Mouse (Mus musculus) limb, embryonic 13.5 days (tissue): ENCODE data around the gene L2hgdh. TPM values are rescaled to one million over a fixed set of nuclear protein-coding genes. Genes with fewer than 3 reads are reported as not detected.

Experiments
- ATAC-seq: fragments of 200-750 bp; cut with Nextera tagmentation; 2 replicates; pipeline ENCODE4 v1.8.0; 2017; ENCODE audit warnings: low read depth, moderate number of reproducible peaks, moderate TSS enrichment; ENCODE audit not compliant: low FRiP score
- H3K27ac ChIP-seq: fragments of 300-500 bp; sonication (generic); 2 replicates; pipeline ENCODE4 v1.5.1; 2015; ENCODE audit warnings: inconsistent platforms, mild to moderate bottlenecking, moderate library complexity
- H3K27me3 ChIP-seq: fragments of 300-500 bp; sonication (generic); 2 replicates; pipeline ENCODE4 v1.6.1; 2015; ENCODE audit warnings: mild to moderate bottlenecking, inconsistent platforms
- H3K36me3 ChIP-seq: fragments of 300-500 bp; sonication (generic); 2 replicates; pipeline ENCODE4 v1.6.1; 2015; ENCODE audit warnings: inconsistent platforms, mild to moderate bottlenecking, moderate library complexity
- H3K4me1 ChIP-seq: fragments of 300-500 bp; sonication (generic); 2 replicates; pipeline ENCODE4 v1.6.1; 2015; ENCODE audit warnings: inconsistent platforms
- H3K4me2 ChIP-seq: fragments of 300-500 bp; sonication (generic); replicated peaks from 2 replicates; pipeline ENCODE4 v1.6.1; 2015; ENCODE audit warnings: inconsistent platforms, mild to moderate bottlenecking, moderate library complexity
- H3K4me3 ChIP-seq: fragments of 300-500 bp; sonication (generic); 2 replicates; pipeline ENCODE4 v1.5.1; 2015; ENCODE audit warnings: moderate library complexity, mild to moderate bottlenecking, inconsistent platforms
- H3K9ac ChIP-seq: fragments of 300-500 bp; sonication (generic); 2 replicates; pipeline ENCODE4 v1.6.1; 2015; ENCODE audit warnings: mild to moderate bottlenecking, inconsistent platforms
- H3K9me3 ChIP-seq: fragments of 300-500 bp; sonication (generic); 2 replicates; pipeline ENCODE4 v1.6.1; 2016; ENCODE audit warnings: inconsistent platforms
- WGBS: fragments of 180-500 bp; shearing (Covaris S2); methylation state at CpG from one replicate; pipeline ENCODE4 v1.1.7; 2015; 5-methylcytosine and 5-hydroxymethylcytosine counted together
- polyA plus RNA-seq: library from polyadenylated mRNA; unstranded; fragments of >200 nt; fragmentation: Nextera tagmentation; extraction: Ambion mirVana; gene quantifications from 2 replicates; pipeline ENCODE4 v1.2.1, GENCODE M21; 2015

Gene L2hgdh
- polyA plus RNA-seq, result 17.8 and 20.1 TPM in 2 replicates

- under 1% methylated on average over 60 of the region's 60 CpGs for WGBS
- H3K9me3 ChIP-seq, result peaks cover 3% of the 10 kb centered on the region
- H3K9ac ChIP-seq, result peak within 1 kb of the TSS; percentile 79
- peak within 1 kb of the TSS; percentile 87 for H3K4me2 ChIP-seq
- H3K27me3 ChIP-seq, result no peaks in the 10 kb centered on the region
- H3K4me3 ChIP-seq, result peak within 1 kb of the TSS; percentile 78
- H3K27ac ChIP-seq, result peak within 1 kb of the TSS; percentile 78
- ATAC-seq, result peak; percentile 96
- peaks cover 18% of the 10 kb centered on the region for H3K4me1 ChIP-seq
- H3K36me3 ChIP-seq, result peaks cover 14% of the 10 kb centered on the region
Measured at GRCm38 (mm10) chr12:69724711-69725460, at the start of gene L2hgdh, which contains the start of gene Atp5s. Gene L2hgdh, minus strand, starts transcription at chr12:69724873. Gene Atp5s, plus strand, starts transcription at chr12:69724950.

GRCm38 (mm10) chr12:69768841-69769240, 44.2 kb upstream of the L2hgdh start:
- no peak overlapping the region for H3K4me3 ChIP-seq
- no peak for ATAC-seq
- H3K4me2 ChIP-seq, result no peak overlapping the region
- peaks cover 18% of the 10 kb centered on the region for H3K4me1 ChIP-seq
- no peak overlapping the region for H3K27ac ChIP-seq
- no peaks in the 10 kb centered on the region for H3K36me3 ChIP-seq
- H3K9ac ChIP-seq, result no peak overlapping the region
- WGBS, result 46% methylated on average over 2 of the region's 2 CpGs
- no peaks in the 10 kb centered on the region for H3K9me3 ChIP-seq
- no peaks in the 10 kb centered on the region for H3K27me3 ChIP-seq

DNA sequence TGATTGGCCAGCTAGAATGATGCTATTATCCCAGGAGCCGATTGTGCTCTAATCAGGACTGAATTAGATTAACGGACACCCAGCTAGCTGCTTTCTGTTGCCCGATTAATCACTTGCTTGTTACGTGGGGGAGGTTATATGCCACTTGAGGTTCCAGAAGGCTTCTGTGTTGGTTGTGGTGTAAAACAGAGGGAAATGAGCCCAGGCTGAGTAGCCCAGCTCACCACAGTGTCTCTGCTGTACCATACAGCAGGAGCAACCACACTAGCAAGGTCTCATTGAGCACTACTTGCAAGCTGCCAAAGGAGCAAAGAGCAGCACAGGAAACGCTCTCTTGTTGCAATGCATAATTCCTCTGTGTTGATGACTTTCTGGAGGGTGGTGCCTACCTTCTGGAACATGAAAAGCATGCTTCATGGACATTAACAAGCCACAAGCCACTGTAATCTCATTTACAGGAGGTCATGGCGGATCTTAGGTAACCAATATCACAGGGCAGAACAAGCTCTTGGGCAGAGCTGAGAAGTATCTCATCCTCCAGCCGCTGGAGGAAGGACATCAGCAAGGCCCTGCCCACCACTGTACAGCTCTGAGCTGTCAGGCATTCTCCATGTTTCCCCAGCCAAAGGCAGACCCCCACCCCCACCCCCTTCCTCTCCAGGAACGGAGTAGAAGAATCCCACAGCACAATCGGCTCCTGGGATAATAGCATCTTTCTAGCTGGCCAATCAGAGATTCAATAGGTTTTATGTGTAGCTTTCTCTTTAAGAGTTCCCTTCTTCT, 43.0 kb upstream of the L2hgdh start:
- no peak overlapping the region for H3K27ac ChIP-seq
- no peaks in the 10 kb centered on the region for H3K36me3 ChIP-seq
- 48% methylated on average over 9 of the region's 9 CpGs for WGBS
- H3K4me2 ChIP-seq, result no peak overlapping the region
- H3K4me1 ChIP-seq, result peaks cover 18% of the 10 kb centered on the region
- H3K27me3 ChIP-seq, result no peaks in the 10 kb centered on the region
- H3K4me3 ChIP-seq, result no peak overlapping the region
- no peak overlapping the region for H3K9ac ChIP-seq
- ATAC-seq, result no peak
- no peaks in the 10 kb centered on the region for H3K9me3 ChIP-seq

- WGBS, result 88% methylated on average over 10 of the region's 10 CpGs
Measured at GRCm38 (mm10) chr12:69766185-69766904, 41.7 kb upstream of the L2hgdh start.

DNA sequence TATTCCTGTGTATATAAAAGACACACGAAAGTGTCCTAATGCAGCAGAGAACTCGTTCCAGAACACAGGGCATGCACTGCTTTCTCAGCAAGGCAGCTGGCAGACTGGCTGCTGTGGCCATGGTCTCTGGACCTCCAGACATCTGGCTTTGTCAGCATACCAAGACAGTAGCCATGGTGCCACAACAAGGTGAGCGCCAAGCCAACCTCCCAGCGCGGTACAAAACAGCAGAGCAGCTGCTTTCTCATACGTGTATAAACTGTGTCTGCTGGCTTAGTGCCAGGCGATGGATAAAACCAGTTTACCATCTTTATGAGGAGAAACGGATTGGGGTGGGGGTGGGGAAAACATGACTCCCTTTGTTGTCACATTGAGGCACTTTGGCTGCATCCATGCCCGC, 40.9 kb upstream of the L2hgdh start:
- Histone ChIP-seq H3K4me1 (peaks cover 22% of the 10 kb centered on the region), H3K36me3 (no peaks in the 10 kb centered on the region), H3K4me2 (no peak overlapping the region), H3K27me3 (no peaks in the 10 kb centered on the region), H3K27ac (no peak overlapping the region), H3K9me3 (no peaks in the 10 kb centered on the region), H3K4me3 (no peak overlapping the region), H3K9ac (no peak overlapping the region)
- ATAC-seq, result no peak
- 60% methylated on average over 9 of the region's 9 CpGs for WGBS

More at GRCm38 (mm10) chr12:69766185-69766904, 41.7 kb upstream of the L2hgdh start:
- peaks cover 18% of the 10 kb centered on the region for H3K4me1 ChIP-seq
- no peak overlapping the region for H3K4me2 ChIP-seq
- no peaks in the 10 kb centered on the region for H3K27me3 ChIP-seq
- no peak overlapping the region for H3K27ac ChIP-seq
- H3K9me3 ChIP-seq, result no peaks in the 10 kb centered on the region
- no peaks in the 10 kb centered on the region for H3K36me3 ChIP-seq
- no peak overlapping the region for H3K9ac ChIP-seq
- H3K4me3 ChIP-seq, result no peak overlapping the region
- no peak for ATAC-seq

GRCm38 (mm10) chr12:69761603-69762002, 36.9 kb upstream of the L2hgdh start:
- H3K9ac ChIP-seq, result no peak overlapping the region
- WGBS, result 61% methylated on average over 2 of the region's 2 CpGs

DNA sequence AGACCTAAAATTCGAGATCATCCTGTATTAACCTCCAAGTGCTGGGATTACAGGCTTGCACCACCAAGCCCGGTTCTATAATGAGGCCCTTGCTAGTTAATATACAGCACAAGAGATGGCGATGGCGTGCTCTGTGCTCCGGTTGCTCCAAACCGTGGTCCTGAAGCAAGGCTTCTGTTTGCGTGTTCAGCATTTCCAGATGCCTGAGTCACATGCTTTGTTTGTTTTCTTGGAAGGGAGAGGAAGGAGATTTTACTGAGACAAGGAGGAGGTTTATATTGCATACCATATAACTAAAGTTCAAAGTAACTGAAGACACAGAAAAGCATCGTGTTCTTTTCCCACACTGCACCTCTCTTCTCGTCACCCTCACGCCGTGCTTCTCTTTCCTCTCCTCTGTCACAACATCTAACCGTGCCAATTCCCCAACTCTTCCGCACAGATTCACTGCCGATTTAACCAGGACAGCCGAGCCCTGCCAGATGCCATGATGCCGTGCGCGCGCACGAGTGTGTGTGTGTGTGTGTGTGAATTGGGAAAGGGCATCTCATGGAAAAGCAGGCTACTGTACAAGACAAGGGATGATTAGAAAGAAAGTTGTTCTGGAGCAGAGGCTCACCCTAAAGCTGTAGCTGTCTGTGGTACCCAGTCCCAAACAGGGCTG, 36.2 kb upstream of the L2hgdh start:
- 79% methylated on average over 20 of the region's 20 CpGs for WGBS
- H3K27ac ChIP-seq, result peak overlapping the region; percentile 33; the same call in 1 of the 2 replicates
- H3K4me2 ChIP-seq, result no peak overlapping the region
- H3K36me3 ChIP-seq, result no peaks in the 10 kb centered on the region
- H3K4me1 ChIP-seq, result peaks cover 40% of the 10 kb centered on the region
- H3K27me3 ChIP-seq, result no peaks in the 10 kb centered on the region
- no peak overlapping the region for H3K9ac ChIP-seq
- no peak overlapping the region for H3K4me3 ChIP-seq
- no peaks in the 10 kb centered on the region for H3K9me3 ChIP-seq
- ATAC-seq, result no peak

More at GRCm38 (mm10) chr12:69761603-69762002, 36.9 kb upstream of the L2hgdh start:
- H3K27me3 ChIP-seq, result no peaks in the 10 kb centered on the region
- peaks cover 46% of the 10 kb centered on the region for H3K4me1 ChIP-seq
- no peaks in the 10 kb centered on the region for H3K36me3 ChIP-seq
- no peaks in the 10 kb centered on the region for H3K9me3 ChIP-seq
- H3K4me2 ChIP-seq, result no peak overlapping the region
- no peak overlapping the region for H3K27ac ChIP-seq
- no peak for ATAC-seq
- no peak overlapping the region for H3K4me3 ChIP-seq

GRCm38 (mm10) chr12:69760014-69760413, 35.3 kb upstream of the L2hgdh start:
- Histone ChIP-seq H3K4me2 (peak overlapping the region; percentile 14; the same call in 1 of the 2 replicates), H3K27ac (no peak overlapping the region), H3K9ac (no peak overlapping the region), H3K27me3 (no peaks in the 10 kb centered on the region), H3K36me3 (no peaks in the 10 kb centered on the region), H3K4me1 (peaks cover 34% of the 10 kb centered on the region), H3K4me3 (no peak overlapping the region), H3K9me3 (no peaks in the 10 kb centered on the region)
- WGBS, result 9% methylated on average over 6 of the region's 6 CpGs
- no peak for ATAC-seq

- 32% methylated on average over 7 of the region's 7 CpGs for WGBS
- no peaks in the 10 kb centered on the region for H3K36me3 ChIP-seq
- no peak overlapping the region for H3K27ac ChIP-seq
- ATAC-seq, result peak; percentile 28; the same call in 1 of the 2 replicates
- peak overlapping the region; percentile 56 for H3K4me2 ChIP-seq
- H3K4me3 ChIP-seq, result no peak overlapping the region
- H3K27me3 ChIP-seq, result no peaks in the 10 kb centered on the region
- peaks cover 34% of the 10 kb centered on the region for H3K4me1 ChIP-seq
- H3K9me3 ChIP-seq, result no peaks in the 10 kb centered on the region
- H3K9ac ChIP-seq, result no peak overlapping the region
Measured at GRCm38 (mm10) chr12:69759267-69759885, 34.7 kb upstream of the L2hgdh start.

GRCm38 (mm10) chr12:69758221-69759185, 33.8 kb upstream of the L2hgdh start:
- ATAC-seq, result 0 out of 2 replicates have a peak, but pooled peaks have one; percentile 52
- peak overlapping the region; percentile 18 for H3K4me3 ChIP-seq

More at GRCm38 (mm10) chr12:69758221-69759185, 33.8 kb upstream of the L2hgdh start:
- Histone ChIP-seq H3K4me2 (peak overlapping the region; percentile 56), H3K9me3 (no peaks in the 10 kb centered on the region), H3K27me3 (no peaks in the 10 kb centered on the region), H3K4me1 (peaks cover 34% of the 10 kb centered on the region), H3K9ac (no peak overlapping the region), H3K27ac (no peak overlapping the region), H3K36me3 (no peaks in the 10 kb centered on the region)
- 7% methylated on average over 22 of the region's 22 CpGs for WGBS
